Mouse (Mus musculus) E14TG2a.4 (cell line): ENCODE data around the gene Asic3.

ENCODE experiments used
- CTCF ChIP-seq: conservative IDR thresholded peaks from 2 replicates; pipeline ENCODE4 v1.5.1; 2014; ENCODE audit warnings: low read length
- NANOG ChIP-seq: IDR thresholded peaks from 2 replicates; pipeline ENCODE4 v1.6.1; 2014; ENCODE audit warnings: borderline replicate concordance, low read length, mixed read lengths
- POU5F1 ChIP-seq: IDR thresholded peaks from 2 replicates; pipeline ENCODE4 v1.6.1; 2014; ENCODE audit warnings: low read length, borderline replicate concordance

GRCm38 (mm10) chr5:24453985-24454303, 40.8 kb downstream of the Asic3 start:
- TF ChIP-seq CTCF (no peak), POU5F1 (no peak), NANOG (no peak)
